Mouse (Mus musculus): ENCODE measurements around the gene Fgfr2.

DNA sequence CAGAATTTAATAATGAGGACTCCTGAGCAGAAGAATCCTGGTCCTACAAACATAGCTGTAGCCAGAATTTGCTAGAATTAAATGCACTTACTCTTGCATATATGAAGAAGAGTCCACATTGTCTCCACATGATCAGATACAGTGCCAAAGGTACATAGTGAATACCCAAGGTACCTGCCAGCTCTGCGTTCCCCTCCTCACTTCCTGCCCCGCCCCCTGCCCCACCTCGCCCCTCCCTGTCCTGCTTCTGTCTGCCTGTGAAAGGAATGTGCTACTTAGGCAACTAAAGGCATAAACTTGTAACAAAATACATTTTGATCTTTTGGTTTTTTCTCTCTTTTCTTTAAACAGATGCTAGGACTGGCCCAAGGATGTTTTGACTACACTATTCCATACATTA is 1686.1 kb downstream of the Fgfr2 start:
- TF ChIP-seq POLR2A (IDR thresholded peaks at IDR 0.05; ENCODE audit: low read depth, low read length) (no peak), CTCF (IDR thresholded peaks at IDR 0.05; ENCODE audit: borderline replicate concordance, insufficient read depth, low read length) (no peak)
